Mouse (Mus musculus): ENCODE results near the gene Elmsan1. TPM values are rescaled to one million over a fixed set of nuclear protein-coding genes. Genes with fewer than 3 reads are reported as not detected.

Elmsan1 gene
- polyA plus RNA-seq (2017; shearing (Covaris generic)): 10 to 100 TPM; 14.2 to 19.1 TPM

GRCm38 (mm10) chr12:84218289-84219120 is at the start of gene Elmsan1:
Gene Elmsan1 (minus strand): TSS chr12:84218881.

GRCm38 (mm10) chr12:84147954-84148621 is 70.6 kb downstream of the Elmsan1 start, which contains the start of gene Pnma1:
Gene Pnma1 (minus strand): TSS chr12:84148489.

GRCm38 (mm10) chr12:84114153-84114994 is 104.3 kb downstream of the Elmsan1 start, which contains the start of gene Dnal1:
Gene Dnal1 (plus strand): TSS chr12:84114366.

GRCm38 (mm10) chr12:84100604-84101492 is 117.8 kb downstream of the Elmsan1 start, which contains the start of gene Acot6:
Gene Acot6 (plus strand): TSS chr12:84100654.

Other genes starting within 250 kb of the Elmsan1 start
- under 1 TPM in 1 of 2 experiments, not detected in 1; 0.11 TPM for gene Heatr4, start 234.0 kb downstream of the Elmsan1 start, polyA plus RNA-seq (2017; shearing (Covaris generic))
- gene Acot2, start 231.0 kb downstream of the Elmsan1 start, polyA plus RNA-seq (2017; shearing (Covaris generic)): 1 to 10 TPM; 4.8 to 5.5 TPM
- gene Acot1, start 209.4 kb downstream of the Elmsan1 start, polyA plus RNA-seq (2017; shearing (Covaris generic)): under 1 TPM in 1 of 2 experiments, not detected in 1; 0.23 TPM
- gene Acot4, start 180.5 kb downstream of the Elmsan1 start, polyA plus RNA-seq (2017; shearing (Covaris generic)): 1 to 10 TPM in 1 of 2 experiments, under 1 TPM in 1; 0.04 to 1.3 TPM
- gene Gm49366, start 179.9 kb downstream of the Elmsan1 start, polyA plus RNA-seq (2017; shearing (Covaris generic)): not detected
- gene Acot3, start 166.7 kb downstream of the Elmsan1 start, polyA plus RNA-seq (2017; shearing (Covaris generic)): under 1 TPM in 1 of 2 experiments, not detected in 1; 0.06 TPM
- not detected for gene Acot5, start 149.6 kb downstream of the Elmsan1 start, polyA plus RNA-seq (2017; shearing (Covaris generic))
- 1 to 10 TPM; 1.5 to 2.6 TPM for gene Acot6, start 118.2 kb downstream of the Elmsan1 start, polyA plus RNA-seq (2017; shearing (Covaris generic))
- gene Dnal1, start 104.5 kb downstream of the Elmsan1 start, polyA plus RNA-seq (2017; shearing (Covaris generic)): under 1 TPM; 0.26 to 0.48 TPM
- gene Pnma1, start 70.4 kb downstream of the Elmsan1 start, polyA plus RNA-seq (2017; shearing (Covaris generic)): under 1 TPM in 1 of 2 experiments, not detected in 1; 0.10 TPM
- 10 to 100 TPM; 29.4 to 29.7 TPM for gene Ptgr2, start 66.4 kb upstream of the Elmsan1 start, polyA plus RNA-seq (2017; shearing (Covaris generic))
- gene Zfp410, start 98.0 kb upstream of the Elmsan1 start, polyA plus RNA-seq (2017; shearing (Covaris generic)): 10 to 100 TPM; 55.8 to 64.5 TPM
- gene Coq6, start 142.8 kb upstream of the Elmsan1 start, polyA plus RNA-seq (2017; shearing (Covaris generic)): 10 to 100 TPM; 15.8 to 24.0 TPM
- under 1 TPM in 1 of 2 experiments, not detected in 1; 0.50 TPM for gene Fam161b, start 143.0 kb upstream of the Elmsan1 start, polyA plus RNA-seq (2017; shearing (Covaris generic))
- gene Entpd5, start 190.1 kb upstream of the Elmsan1 start, polyA plus RNA-seq (2017; shearing (Covaris generic)): 10 to 100 TPM; 32.1 to 36.3 TPM
- gene Bbof1, start 190.2 kb upstream of the Elmsan1 start, polyA plus RNA-seq (2017; shearing (Covaris generic)): 1 to 10 TPM in 1 of 2 experiments, not detected in 1; 2.3 TPM
- 10 to 100 TPM; 30.2 to 34.1 TPM for gene Rnf113a2, start 198.3 kb upstream of the Elmsan1 start, polyA plus RNA-seq (2017; shearing (Covaris generic))
- 10 to 100 TPM in 1 of 2 experiments, 1 to 10 TPM in 1; 7.1 to 22.1 TPM for gene Aldh6a1, start 232.1 kb upstream of the Elmsan1 start, polyA plus RNA-seq (2017; shearing (Covaris generic))
- 10 to 100 TPM; 16.8 to 17.6 TPM for gene Lin52, start 232.5 kb upstream of the Elmsan1 start, polyA plus RNA-seq (2017; shearing (Covaris generic))